Mouse (Mus musculus): ENCODE measurements at regions not wholly inside any gene's neighbourhood (a gene's known extent, or its start where the extent isn't known, plus 50 kb on each side); places are given as distances from the start of the nearest gene placed in this dataset.

GRCm38 (mm10) chr17:7578003-7578402 lies 192.7 kb upstream of the Unc93a2 start:
- no peaks in the 10 kb centered on the region for H3K79me2 ChIP-seq (ENCODE audit: control insufficient read depth, insufficient read depth, low read length, poor library complexity)
- no peaks in the 10 kb centered on the region for H3K9me3 ChIP-seq (replicated peaks; ENCODE audit: insufficient read depth, low read length)
- no peaks in the 10 kb centered on the region for H3K36me3 ChIP-seq (ENCODE audit: control insufficient read depth in 1 of 2, insufficient read depth in 2 of 2, low read length in 2 of 2)
- TF ChIP-seq NRF1 (IDR thresholded peaks at IDR 0.05; ENCODE audit: insufficient read depth, low read depth, low read length, poor library complexity, severe bottlenecking) (no peak), TBP (IDR thresholded peaks at IDR 0.05; ENCODE audit: low read depth, low read length) (no peak), ZC3H11A (IDR thresholded peaks at IDR 0.05; ENCODE audit: low read depth, low read length) (no peak), ZMIZ1 (IDR thresholded peaks at IDR 0.05; ENCODE audit: low read depth, low read length) (no peak), POLR2A (IDR thresholded peaks at IDR 0.05; ENCODE audit: control insufficient read depth in 1 of 2, insufficient read depth in 1 of 2, low read depth in 1 of 2, low read length in 2 of 2, poor library complexity in 1 of 2) (no peak), USF2 (IDR thresholded peaks at IDR 0.05; ENCODE audit: borderline replicate concordance in 1 of 2, insufficient read depth in 1 of 2, low read depth in 1 of 2, low read length in 2 of 2) (no peak), POLR2AphosphoS5 (IDR thresholded peaks at IDR 0.05; ENCODE audit: borderline replicate concordance, low read depth, low read length) (no peak), CTCF (IDR thresholded peaks at IDR 0.05 in 2 of 3, conservative IDR thresholded peaks at IDR 0.05 in 1 of 3; ENCODE audit: control insufficient read depth in 1 of 3, insufficient read depth in 1 of 3, low read depth in 2 of 3, low read length in 3 of 3, poor library complexity in 1 of 3, severe bottlenecking in 1 of 3) (no peak), MYB (IDR thresholded peaks at IDR 0.05; ENCODE audit: low read depth, low read length) (no peak), ETS1 (IDR thresholded peaks at IDR 0.05; ENCODE audit: low read depth, low read length) (no peak), MAX (IDR thresholded peaks at IDR 0.05; ENCODE audit: low read length) (no peak), BHLHE40 (IDR thresholded peaks at IDR 0.05; ENCODE audit: borderline replicate concordance, low read depth, low read length) (no peak), POLR2AphosphoS2 (IDR thresholded peaks at IDR 0.05; ENCODE audit: low read length) (no peak), TAL1 (IDR thresholded peaks at IDR 0.05; ENCODE audit: low read length) (no peak), MYC (IDR thresholded peaks at IDR 0.05; ENCODE audit: low read depth, low read length) (no peak), NELFE (IDR thresholded peaks at IDR 0.05; ENCODE audit: low read depth, low read length) (no peak), MXI1 (IDR thresholded peaks at IDR 0.05; ENCODE audit: low read depth, low read length) (no peak), E2F4 (IDR thresholded peaks at IDR 0.05; ENCODE audit: borderline replicate concordance, low read depth, low read length) (no peak), MAZ (IDR thresholded peaks at IDR 0.05; ENCODE audit: low read depth, low read length) (no peak)
- no peaks in the 10 kb centered on the region for H3K4me1 ChIP-seq (ENCODE audit: control insufficient read depth in 1 of 2, insufficient read depth in 2 of 2, low read length in 2 of 2)
- H3K27ac ChIP-seq (ENCODE audit: control insufficient read depth, low read depth, low read length), result no peak overlapping the region
- no peak overlapping the region for H3K9ac ChIP-seq (ENCODE audit: control insufficient read depth, low read depth, low read length, poor library complexity, severe bottlenecking)
- DNase-seq (ENCODE audit: low read depth, low spot score), result no peak
- H3K4me3 ChIP-seq (ENCODE audit: control insufficient read depth in 1 of 2, insufficient read depth in 1 of 2, low read depth in 2 of 2, low read length in 2 of 2), result no peak overlapping the region
- H3K27me3 ChIP-seq (ENCODE audit: control insufficient read depth in 1 of 2, insufficient read depth in 2 of 2, low read length in 2 of 2), result no peaks in the 10 kb centered on the region

- Histone ChIP-seq H3K9ac (ENCODE audit: control insufficient read depth, low read depth, low read length, poor library complexity, severe bottlenecking) (no peak overlapping the region), H3K9me3 (replicated peaks; ENCODE audit: insufficient read depth, low read length) (no peaks in the 10 kb centered on the region), H3K27ac (ENCODE audit: control insufficient read depth, low read depth, low read length) (no peak overlapping the region), H3K4me1 (ENCODE audit: control insufficient read depth in 1 of 2, insufficient read depth in 2 of 2, low read length in 2 of 2) (no peaks in the 10 kb centered on the region), H3K27me3 (ENCODE audit: control insufficient read depth in 1 of 2, insufficient read depth in 2 of 2, low read length in 2 of 2) (no peaks in the 10 kb centered on the region), H3K79me2 (ENCODE audit: control insufficient read depth, insufficient read depth, low read length, poor library complexity) (no peaks in the 10 kb centered on the region), H3K36me3 (ENCODE audit: control insufficient read depth in 1 of 2, insufficient read depth in 2 of 2, low read length in 2 of 2) (no peaks in the 10 kb centered on the region), H3K4me3 (ENCODE audit: control insufficient read depth in 1 of 2, insufficient read depth in 1 of 2, low read depth in 2 of 2, low read length in 2 of 2) (no peak overlapping the region)
- no peak for TF ChIP-seq HCFC1 (IDR thresholded peaks at IDR 0.05; ENCODE audit: low read depth, low read length)
- TF ChIP-seq ELF1 (IDR thresholded peaks at IDR 0.05; ENCODE audit: low read depth, low read length), result no peak
- TF ChIP-seq NELFE (IDR thresholded peaks at IDR 0.05; ENCODE audit: low read depth, low read length), result no peak
- no peak for TF ChIP-seq TCF12 (IDR thresholded peaks at IDR 0.05; ENCODE audit: low read depth, low read length)
- TF ChIP-seq MXI1 (IDR thresholded peaks at IDR 0.05; ENCODE audit: low read depth, low read length), result no peak
- TF ChIP-seq RAD21 (IDR thresholded peaks at IDR 0.05; ENCODE audit: low read depth, low read length), result no peak
- no peak for TF ChIP-seq CHD1 (IDR thresholded peaks at IDR 0.05; ENCODE audit: low read depth, low read length)
- TF ChIP-seq ZC3H11A (IDR thresholded peaks at IDR 0.05; ENCODE audit: low read depth, low read length), result no peak
- TF ChIP-seq EP300 (IDR thresholded peaks at IDR 0.05; ENCODE audit: low read depth in 1 of 2, low read length in 2 of 2), result no peak
- no peak for TF ChIP-seq MYB (IDR thresholded peaks at IDR 0.05; ENCODE audit: low read depth, low read length)
- TF ChIP-seq MAX (IDR thresholded peaks at IDR 0.05; ENCODE audit: low read length), result no peak
- TF ChIP-seq CHD2 (IDR thresholded peaks at IDR 0.05; ENCODE audit: low read length), result no peak
- TF ChIP-seq POLR2AphosphoS2 (IDR thresholded peaks at IDR 0.05; ENCODE audit: low read length), result no peak
- no peak for DNase-seq (ENCODE audit: low read depth, low spot score)
These were observed 192.0 kb upstream of the Unc93a2 start for GRCm38 (mm10) chr17:7577227-7577626.
